Mouse (Mus musculus) ES-E14 (cell line): ENCODE measurements around the gene Nell1. TPM values are rescaled to one million over a fixed set of nuclear protein-coding genes. Genes with fewer than 3 reads are reported as not detected.

Experiments used
- DNase-seq: peaks from one replicate; pipeline ENCODE4 v3.0.0-alpha.2; 2013; ENCODE audit warnings: low read depth, low spot score
- H3K27ac ChIP-seq: 2 replicates; pipeline ENCODE4 v1.5.1; 2012; ENCODE audit warnings: low read depth, mild to moderate bottlenecking, low read length, moderate library complexity, mixed read lengths; ENCODE audit not compliant: poor library complexity, insufficient read depth, severe bottlenecking
- H3K36me3 ChIP-seq: 2 replicates; pipeline ENCODE4 v1.6.1; 2012; ENCODE audit warnings: mild to moderate bottlenecking, low read length, moderate library complexity, mixed read lengths; ENCODE audit not compliant: control insufficient read depth, poor library complexity, insufficient read depth, severe bottlenecking
- H3K4me1 ChIP-seq, 2 experiments: fragments of 150-350 bp in 1 of 2; sonication (generic) in 1 of 2; 2 replicates each; pipeline ENCODE4 v1.6.1; 2012; ENCODE audit warnings: low read length in 2 of 2, mild to moderate bottlenecking in 1 of 2, mixed read lengths in 1 of 2; ENCODE audit not compliant: control insufficient read depth in 2 of 2, insufficient read depth in 2 of 2, poor library complexity in 1 of 2
- H3K4me3 ChIP-seq, 2 experiments: fragments of 150-350 bp in 1 of 2; sonication (generic) in 1 of 2; 2 replicates each; pipeline ENCODE4 v1.5.1; 2012; ENCODE audit warnings: low read length in 2 of 2, low read depth in 1 of 2, mild to moderate bottlenecking in 1 of 2, mixed read lengths in 1 of 2; ENCODE audit not compliant: insufficient read depth in 1 of 2, poor library complexity in 1 of 2, severe bottlenecking in 1 of 2
- H3K9ac ChIP-seq: 2 replicates; pipeline ENCODE4 v1.6.1; 2012; ENCODE audit warnings: low read depth, mild to moderate bottlenecking, low read length, mixed read lengths; ENCODE audit not compliant: poor library complexity, insufficient read depth, severe bottlenecking
- H3K9me3 ChIP-seq: fragments of 150-350 bp; sonication (generic); 2 replicates; pipeline ENCODE4 v1.6.1; 2012; ENCODE audit warnings: low read depth, mild to moderate bottlenecking, low read length; ENCODE audit not compliant: control insufficient read depth, insufficient read depth
- CHD2 ChIP-seq: IDR thresholded peaks from 2 replicates; pipeline ENCODE4 v1.6.1; 2014; ENCODE audit warnings: mild to moderate bottlenecking, low read depth, low read length, inconsistent platforms
- HCFC1 ChIP-seq: IDR thresholded peaks from 2 replicates; pipeline ENCODE4 v1.6.1; 2012; ENCODE audit warnings: low read length, inconsistent platforms, borderline replicate concordance; ENCODE audit not compliant: insufficient read depth
- MAFK ChIP-seq: IDR thresholded peaks from 2 replicates; pipeline ENCODE4 v1.6.1; 2014; ENCODE audit warnings: mild to moderate bottlenecking, low read depth, low read length, inconsistent platforms; ENCODE audit not compliant: insufficient read depth
- ZC3H11A ChIP-seq: IDR thresholded peaks from 2 replicates; pipeline ENCODE4 v1.6.1; 2012; ENCODE audit warnings: low read depth, mild to moderate bottlenecking, inconsistent platforms, low read length, borderline replicate concordance
- ZNF384 ChIP-seq: IDR thresholded peaks from 2 replicates; pipeline ENCODE4 v1.6.1; 2012; ENCODE audit warnings: low read depth, low read length, inconsistent platforms
- in situ Hi-C, 2 experiments: fragments of 600-800 bp; cut with MboI; formaldehyde crosslinking; loops; one replicate each; pipeline ENCODE4 v1.15.1; 2025; ENCODE audit warnings: low sequenced_read_pairs in 2 of 2, inconsistent platforms in 1 of 2; ENCODE audit not compliant: unreplicated experiment in 2 of 2
- total RNA-seq: library from RNA; depleted of rRNA; stranded (reverse); fragments of 300-350 nt; gene quantifications from 2 replicates; pipeline ENCODE4 v1.2.3, GENCODE M21; 2012

Gene Nell1
- total RNA-seq, 1 experiment = 1.8 TPM

- H3K4me3 ChIP-seq = peak overlapping the region; percentile 55 to 65
Observed at GRCm38 (mm10) chr7:49975441-49976121, 917 bp downstream of the Nell1 start.

GRCm38 (mm10) chr7:49981511-49982227 lies 7.0 kb downstream of the Nell1 start:
- Histone ChIP-seq H3K9me3 (no peaks in the 10 kb centered on the region), H3K4me1 (peaks cover 0 to 8% of the 10 kb centered on the region in 2 experiments; a peak in 2 of 4 replicates), H3K36me3 (no peaks in the 10 kb centered on the region), H3K4me3 (no peak overlapping the region), H3K9ac (no peak overlapping the region), H3K27ac (no peak overlapping the region)
- in situ Hi-C loops = no loop called here
- TF ChIP-seq ZC3H11A = no peak
- no peak for TF ChIP-seq HCFC1
- TF ChIP-seq MAFK = no peak
- TF ChIP-seq ZNF384 = no peak
- no peak for TF ChIP-seq CHD2
- DNase-seq = no peak

More at GRCm38 (mm10) chr7:49975441-49976121, 917 bp downstream of the Nell1 start:
- Histone ChIP-seq H3K9me3 (no peaks in the 10 kb centered on the region), H3K4me1 (peaks cover 0 to 5% of the 10 kb centered on the region in 2 experiments; a peak in 1 of 4 replicates), H3K36me3 (no peaks in the 10 kb centered on the region), H3K9ac (peak overlapping the region; percentile 43; the same call in 1 of the 2 replicates), H3K27ac (no peak overlapping the region)
- TF ChIP-seq MAFK = no peak
- no peak for TF ChIP-seq ZNF384
- TF ChIP-seq HCFC1 = no peak
- in situ Hi-C loops = no loop called here
- DNase-seq = no peak

- Histone ChIP-seq H3K4me3 (no peak overlapping the region), H3K27ac (no peak overlapping the region), H3K36me3 (no peaks in the 10 kb centered on the region), H3K4me1 (peaks cover 2 to 13% of the 10 kb centered on the region in 2 experiments; a peak in 3 of 4 replicates), H3K9me3 (no peaks in the 10 kb centered on the region), H3K9ac (no peak overlapping the region)
- TF ChIP-seq ZC3H11A = no peak
- TF ChIP-seq HCFC1 = no peak
- in situ Hi-C loops = no loop called here
- no peak for DNase-seq
Observed at GRCm38 (mm10) chr7:49984698-49985097, 10.0 kb downstream of the Nell1 start.

GRCm38 (mm10) chr7:49985947-49986346 lies 11.3 kb downstream of the Nell1 start:
- Histone ChIP-seq H3K9ac (no peak overlapping the region), H3K4me3 (no peak overlapping the region), H3K9me3 (no peaks in the 10 kb centered on the region), H3K27ac (peak overlapping the region; percentile 13; the same call in 1 of the 2 replicates), H3K36me3 (no peaks in the 10 kb centered on the region), H3K4me1 (peaks cover 2 to 13% of the 10 kb centered on the region in 2 experiments; a peak in 3 of 4 replicates)
- DNase-seq = no peak
- TF ChIP-seq ZNF384 (no peak), HCFC1 (no peak), CHD2 (no peak), MAFK (no peak), ZC3H11A (no peak)
- in situ Hi-C loops = no loop called here

GRCm38 (mm10) chr7:49999321-49999720 lies 24.7 kb downstream of the Nell1 start:
- H3K9ac ChIP-seq = no peak overlapping the region
- H3K27ac ChIP-seq = no peak overlapping the region
- no peak overlapping the region for H3K4me3 ChIP-seq
- no peaks in the 10 kb centered on the region for H3K9me3 ChIP-seq
- TF ChIP-seq HCFC1 = no peak
- no peak for TF ChIP-seq CHD2
- TF ChIP-seq ZNF384 = no peak
- TF ChIP-seq MAFK = no peak
- TF ChIP-seq ZC3H11A = no peak
- H3K36me3 ChIP-seq = no peaks in the 10 kb centered on the region
- in situ Hi-C loops = no loop called here
- no peak for DNase-seq
- no peaks in the 10 kb centered on the region for H3K4me1 ChIP-seq
